In the genomic region with DNA sequence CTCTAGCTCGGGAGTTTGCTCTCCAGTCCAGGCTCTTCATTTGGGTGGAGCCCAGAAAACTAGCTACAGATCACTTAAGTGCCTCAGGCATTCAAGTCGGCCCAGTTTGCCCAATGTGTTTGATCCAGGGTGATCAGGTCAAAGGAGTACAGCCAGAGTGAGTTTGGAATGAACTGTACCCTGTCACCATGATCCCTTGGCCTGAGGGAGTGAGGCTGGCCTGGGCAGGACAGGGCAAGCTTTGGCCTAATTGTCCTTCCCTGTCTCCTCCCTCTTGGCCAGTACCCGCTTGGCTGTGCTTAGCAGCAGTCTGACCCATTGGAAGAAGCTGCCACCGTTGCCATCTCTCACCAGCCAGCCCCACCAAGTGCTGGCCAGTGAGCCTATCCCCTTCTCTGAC, we compare ENCODE assay signal across 26 mouse cellular contexts. TPM values are rescaled to one million over a fixed set of nuclear protein-coding genes. Genes with fewer than 3 reads are reported as not detected.
DNase-seq lines count a peak whose midpoint lies in the region; ATAC-seq lines count a peak whose summit lies in the region.
"Had no signal": no experiment of that assay in that cellular context is flagged by ENCODE, and none has a peak within 500 bp of the region (broad histone marks: within the 10 kb centered on the region; RNA-seq: fewer than 3 reads in every experiment).

No protein-coding gene starts in this region.

- H3K4me3 ChIP-seq in kidney, embryonic 14.5 days (ENCODE audit: low read length) = no peak overlapping the region
- H3K4me3 ChIP-seq: embryonic facial prominence, embryonic 12.5 days; erythroblast, embryonic 14.5 days; heart, embryonic 12.5 days; hindbrain, embryonic 15.5 days; limb, embryonic 15.5 days; midbrain, embryonic 12.5 days; neural tube, embryonic 12.5 days had no signal

- ATAC-seq in kidney, embryonic 14.5 days (ENCODE audit: low FRiP score, low TSS enrichment) = no peak
- ATAC-seq: forebrain, embryonic 14.5 days; intestine, embryonic 16.5 days; liver, postnatal 0 days had no signal

- intact Hi-C loops in heart, postnatal 14 days (cut with DNase I) = no loop called here

- no peak overlapping the region for H3K4me2 ChIP-seq in kidney, embryonic 14.5 days (replicated peaks; ENCODE audit: low read depth, low read length)
- H3K4me2 ChIP-seq: embryonic facial prominence, embryonic 12.5 days; heart, embryonic 12.5 days; hindbrain, embryonic 15.5 days; limb, embryonic 15.5 days; midbrain, embryonic 12.5 days; neural tube, embryonic 12.5 days had no signal

- no peaks in the 10 kb centered on the region for H3K27me3 ChIP-seq in kidney, embryonic 14.5 days (ENCODE audit: control insufficient read depth, insufficient read depth, low read length)
- H3K27me3 ChIP-seq: embryonic facial prominence, embryonic 12.5 days; heart, embryonic 12.5 days; hindbrain, embryonic 15.5 days; limb, embryonic 15.5 days; midbrain, embryonic 12.5 days; neural tube, embryonic 12.5 days had no signal

- H3K9me3 ChIP-seq in kidney, embryonic 14.5 days (ENCODE audit: control insufficient read depth, low read length) = no peaks in the 10 kb centered on the region
- H3K9me3 ChIP-seq: embryonic facial prominence, embryonic 12.5 days; heart, embryonic 12.5 days; hindbrain, embryonic 15.5 days; limb, embryonic 15.5 days; midbrain, embryonic 12.5 days; neural tube, embryonic 12.5 days had no signal

- DNase-seq in adrenal gland, adult 2 months = peak; percentile 45
- no peak for DNase-seq in adrenal gland, adult 8-10 months
- DNase-seq in heart, adult 18-20 months = peak; percentile 22 to 71
- DNase-seq in heart, postnatal 14 days = no peak
- peak; percentile 25 to 40 for DNase-seq in kidney, postnatal 36 days
- peak; percentile 69 for DNase-seq in skeletal muscle tissue, adult 2 months (ENCODE audit: low read depth, low spot score)
- DNase-seq in embryo, embryonic 10 days (ENCODE audit: low spot score) = no peak
- DNase-seq: cerebellum, adult 8-10 months; layer of hippocampus, postnatal 36 days; liver, postnatal 0 days; lung, postnatal 10 days; right cerebral cortex, adult 18-20 months; thymus, postnatal 36 days had no signal

- peaks cover 54% of the 10 kb centered on the region for H3K36me3 ChIP-seq in kidney, embryonic 14.5 days (ENCODE audit: control insufficient read depth, insufficient read depth, low read length)

- H3K4me1 ChIP-seq in kidney, embryonic 14.5 days (ENCODE audit: control insufficient read depth, insufficient read depth, low read length) = peaks cover 14% of the 10 kb centered on the region

- no peak overlapping the region for H3K9ac ChIP-seq in kidney, embryonic 14.5 days (ENCODE audit: low read depth, low read length)
- H3K9ac ChIP-seq: embryonic facial prominence, embryonic 12.5 days; heart, embryonic 12.5 days; hindbrain, embryonic 15.5 days; limb, embryonic 15.5 days; liver, postnatal 0 days; midbrain, embryonic 12.5 days; neural tube, embryonic 12.5 days had no signal

- 92% methylated on average over 4 of the region's 4 CpGs for whole genome bisulfite sequencing in kidney, embryonic 14.5 days

- H3K27ac ChIP-seq in kidney, embryonic 14.5 days (ENCODE audit: low read depth, low read length) = no peak overlapping the region
- H3K27ac ChIP-seq: embryonic facial prominence, embryonic 12.5 days; hindbrain, embryonic 15.5 days; limb, embryonic 15.5 days; midbrain, embryonic 12.5 days; neural tube, embryonic 12.5 days had no signal

RNA-seq across cellular contexts. Expression of a gene that starts 4.0 kb away (rescaled TPM):
- total RNA-seq in adrenal gland, adult 2 months (2021) = not detected
- polyA plus RNA-seq in adrenal gland, adult 2 months (2012; rRNA removed) = not detected in 2 replicates
- not detected for total RNA-seq in adrenal gland, adult 8-10 months (2022)
- not detected for total RNA-seq in heart, adult 18-20 months (2021)
- total RNA-seq in heart, postnatal 14 days (2021) = not detected
- 0.27 and 0.37 TPM in 2 replicates for polyA plus RNA-seq in kidney, embryonic 14.5 days (2014; fragmentation: Nextera tagmentation; extraction: Ambion mirVana)
- total RNA-seq: heart, postnatal 36 days; layer of hippocampus, postnatal 36 days; megakaryocyte progenitor cell, adult 5-6 weeks had no signal
- polyA plus RNA-seq: erythroblast, embryonic 14.5 days; small intestine, adult 2 months had no signal

RNA-seq across cellular contexts. Expression of a gene that starts 4.4 kb away (rescaled TPM):
- total RNA-seq in adrenal gland, adult 2 months (2021) = 100 to 1,000 TPM; 106 to 131 TPM
- 298 TPM in 2 replicates for polyA plus RNA-seq in adrenal gland, adult 2 months (2012; rRNA removed)
- total RNA-seq in adrenal gland, adult 8-10 months (2022) = 100 to 1,000 TPM in 3 of 4 experiments, 10 to 100 TPM in 1; 92.8 to 107 (median 104) TPM
- total RNA-seq in heart, adult 18-20 months (2021) = 100 to 1,000 TPM; 117 TPM
- total RNA-seq in heart, postnatal 14 days (2021) = 10 to 100 TPM; 90.2 to 100.0 TPM
- polyA plus RNA-seq in kidney, embryonic 14.5 days (2014; fragmentation: Nextera tagmentation; extraction: Ambion mirVana) = 135 and 152 TPM in 2 replicates

RNA-seq across cellular contexts. Expression of a gene that starts 23.6 kb away (rescaled TPM):
- total RNA-seq in adrenal gland, adult 2 months (2021) = 10 to 100 TPM; 11.7 to 17.3 TPM
- 9.4 and 10.3 TPM in 2 replicates for polyA plus RNA-seq in adrenal gland, adult 2 months (2012; rRNA removed)
- total RNA-seq in adrenal gland, adult 8-10 months (2022) = 10 to 100 TPM; 11.3 to 19.1 (median 16.7) TPM
- total RNA-seq in heart, adult 18-20 months (2021) = 1 to 10 TPM; 4.1 to 5.7 TPM
- total RNA-seq in heart, postnatal 14 days (2021) = 1 to 10 TPM; 2.9 to 3.9 TPM
- polyA plus RNA-seq in kidney, embryonic 14.5 days (2014; fragmentation: Nextera tagmentation; extraction: Ambion mirVana) = 10.0 and 14.7 TPM in 2 replicates
- polyA plus RNA-seq: erythroblast, embryonic 14.5 days had no signal

RNA-seq across cellular contexts. Expression of a gene that starts 23.8 kb away (rescaled TPM):
- total RNA-seq in adrenal gland, adult 2 months (2021) = 100 to 1,000 TPM; 167 to 176 TPM
- 89.3 and 96.6 TPM in 2 replicates for polyA plus RNA-seq in adrenal gland, adult 2 months (2012; rRNA removed)
- total RNA-seq in adrenal gland, adult 8-10 months (2022) = 100 to 1,000 TPM; 191 to 248 (median 221) TPM
- 10 to 100 TPM; 89.0 to 95.0 TPM for total RNA-seq in heart, adult 18-20 months (2021)
- 10 to 100 TPM; 90.0 to 95.3 TPM for total RNA-seq in heart, postnatal 14 days (2021)
- polyA plus RNA-seq in kidney, embryonic 14.5 days (2014; fragmentation: Nextera tagmentation; extraction: Ambion mirVana) = 69.6 and 110 TPM in 2 replicates

RNA-seq across cellular contexts. Expression of a gene that starts 39.5 kb away (rescaled TPM):
- total RNA-seq in adrenal gland, adult 2 months (2021) = 10 to 100 TPM in 1 of 2 experiments, under 1 TPM in 1; 0.86 to 22.0 TPM
- 1.3 and 2.6 TPM in 2 replicates for polyA plus RNA-seq in adrenal gland, adult 2 months (2012; rRNA removed)
- 1 to 10 TPM in 2 of 4 experiments, not detected in 2; 4.0 to 5.9 TPM for total RNA-seq in adrenal gland, adult 8-10 months (2022)
- not detected for total RNA-seq in heart, adult 18-20 months (2021)
- 1 to 10 TPM in 1 of 2 experiments, under 1 TPM in 1; 0.71 to 1.5 TPM for total RNA-seq in heart, postnatal 14 days (2021)
- 27.3 and 30.4 TPM in 2 replicates for polyA plus RNA-seq in kidney, embryonic 14.5 days (2014; fragmentation: Nextera tagmentation; extraction: Ambion mirVana)
- polyA plus RNA-seq: erythroblast, embryonic 14.5 days had no signal

Comparison
In these comparisons a context has a peak if more than half of its experiments do, and no peak if none do; other contexts are left out.
1. DNase-seq: peak in adrenal gland, adult 2 months (single experiment), heart, adult 18-20 months (2 of 2), kidney, postnatal 36 days (2 of 2) and skeletal muscle tissue, adult 2 months (single experiment); none in adrenal gland, adult 8-10 months (single experiment), heart, postnatal 14 days (0 of 2) and embryo, embryonic 10 days (single experiment).